ENCODE assay signal across 8 mouse cellular contexts in the genomic region with DNA sequence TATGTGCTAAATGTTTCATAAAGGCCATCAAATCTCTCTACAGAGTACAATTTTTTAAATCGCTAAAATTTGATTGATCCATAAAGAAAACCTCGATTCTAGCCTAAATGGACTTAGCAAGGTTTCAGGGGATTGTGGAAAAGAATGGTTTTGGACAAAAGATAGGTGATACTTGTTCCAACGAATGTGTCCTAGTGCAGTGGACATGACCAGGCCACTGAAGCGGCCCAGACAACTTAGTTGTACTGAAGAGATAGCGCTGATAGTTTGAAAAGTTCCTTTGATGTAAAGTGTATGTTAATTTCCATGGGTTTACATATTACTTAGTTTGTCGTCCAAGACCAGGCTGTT. TPM values are rescaled to one million over a fixed set of nuclear protein-coding genes. Genes with fewer than 3 reads are reported as not detected.
DNase-seq lines count a peak whose midpoint lies in the region; ATAC-seq and TF ChIP-seq lines count a peak whose summit lies in the region.

No protein-coding gene starts in this region.

- peak overlapping the region; percentile 74 for H3K4me2 ChIP-seq in embryonic facial prominence, embryonic 13.5 days
- H3K4me2 ChIP-seq in intestine, embryonic 16.5 days (ENCODE audit: low read depth, low read length) = peak overlapping the region; percentile 70
- H3K4me2 ChIP-seq in neural tube, embryonic 14.5 days (ENCODE audit: low read depth, low read length) = peak overlapping the region; percentile 74

- TF ChIP-seq CTCF in lung, adult 2 months (IDR thresholded peaks at IDR 0.05; ENCODE audit: insufficient read depth, low read length) = no peak

- TF ChIP-seq POLR2A in lung, adult 2 months (IDR thresholded peaks at IDR 0.05; ENCODE audit: borderline replicate concordance, extremely low read depth, low read depth, low read length) = no peak

- no peak for ATAC-seq in embryonic facial prominence, embryonic 13.5 days (ENCODE audit: insufficient number of reproducible peaks, insufficient read depth, low FRiP score, low TSS enrichment, low read depth)
- ATAC-seq in intestine, embryonic 16.5 days = no peak
- ATAC-seq in neural tube, embryonic 14.5 days (ENCODE audit: low read depth) = no peak
- ATAC-seq in megakaryocyte-erythroid progenitor cell, adult 5-6 weeks (replicated peaks; ENCODE audit: low FRiP score, low TSS enrichment, poor library complexity, severe bottlenecking) = no peak; the same call in 1 of the 2 replicates
- no peak for ATAC-seq in granulocyte monocyte progenitor cell, adult 5-6 weeks (replicated peaks; ENCODE audit: poor library complexity, severe bottlenecking)

- no peaks in the 10 kb centered on the region for H3K27me3 ChIP-seq in embryonic facial prominence, embryonic 13.5 days
- H3K27me3 ChIP-seq in intestine, embryonic 16.5 days (replicated peaks; ENCODE audit: control insufficient read depth, insufficient read depth, low read length) = no peaks in the 10 kb centered on the region
- H3K27me3 ChIP-seq in neural tube, embryonic 14.5 days (ENCODE audit: control insufficient read depth, insufficient read depth, low read length) = no peaks in the 10 kb centered on the region

- H3K9ac ChIP-seq in embryonic facial prominence, embryonic 13.5 days = peak overlapping the region; percentile 84
- peak overlapping the region; percentile 84 for H3K9ac ChIP-seq in intestine, embryonic 16.5 days (ENCODE audit: low read depth, low read length)
- H3K9ac ChIP-seq in neural tube, embryonic 14.5 days (replicated peaks; ENCODE audit: low read depth, low read length) = peak overlapping the region; percentile 64

- DNase-seq in lung, adult 2 months = no peak
- no peak for DNase-seq in lung, postnatal 36 days
- no peak for DNase-seq in layer of hippocampus, adult 8-10 months (ENCODE audit: low spot score in 2 of 2)

- H3K4me3 ChIP-seq in lung, adult 2 months (replicated peaks; ENCODE audit: extremely low read depth, low read depth, low read length) = peak overlapping the region; percentile 94
- H3K4me3 ChIP-seq in embryonic facial prominence, embryonic 13.5 days = peak overlapping the region; percentile 98
- peak overlapping the region; percentile 89 for H3K4me3 ChIP-seq in intestine, embryonic 16.5 days (ENCODE audit: low read length)
- H3K4me3 ChIP-seq in neural tube, embryonic 14.5 days (ENCODE audit: low read depth, low read length) = peak overlapping the region; percentile 95

- H3K27ac ChIP-seq in embryonic facial prominence, embryonic 13.5 days = no peak overlapping the region
- peak overlapping the region; percentile 88 for H3K27ac ChIP-seq in intestine, embryonic 16.5 days (ENCODE audit: low read length)
- H3K27ac ChIP-seq in neural tube, embryonic 14.5 days (ENCODE audit: low read depth, low read length) = no peak overlapping the region

- H3K4me1 ChIP-seq in lung, adult 2 months (ENCODE audit: control insufficient read depth, insufficient read depth, low read length) = peaks cover 3% of the 10 kb centered on the region
- peaks cover 18% of the 10 kb centered on the region for H3K4me1 ChIP-seq in embryonic facial prominence, embryonic 13.5 days
- peaks cover 3% of the 10 kb centered on the region; the same call in 1 of the 2 replicates for H3K4me1 ChIP-seq in intestine, embryonic 16.5 days (ENCODE audit: control insufficient read depth, insufficient read depth, low read length)
- peaks cover 27% of the 10 kb centered on the region for H3K4me1 ChIP-seq in neural tube, embryonic 14.5 days (ENCODE audit: control insufficient read depth, insufficient read depth, low read length)

- H3K9me3 ChIP-seq in embryonic facial prominence, embryonic 13.5 days = no peaks in the 10 kb centered on the region
- no peaks in the 10 kb centered on the region for H3K9me3 ChIP-seq in intestine, embryonic 16.5 days (ENCODE audit: control insufficient read depth, low read length)
- H3K9me3 ChIP-seq in neural tube, embryonic 14.5 days (ENCODE audit: control insufficient read depth, low read length) = no peaks in the 10 kb centered on the region

- no peaks in the 10 kb centered on the region for H3K36me3 ChIP-seq in embryonic facial prominence, embryonic 13.5 days
- H3K36me3 ChIP-seq in intestine, embryonic 16.5 days (ENCODE audit: control insufficient read depth, insufficient read depth, low read length) = no peaks in the 10 kb centered on the region
- no peaks in the 10 kb centered on the region for H3K36me3 ChIP-seq in neural tube, embryonic 14.5 days (ENCODE audit: control insufficient read depth, insufficient read depth, low read length)

- WGBS in lung, adult 2 months = 6% methylated on average over 6 of the region's 6 CpGs
- 11% methylated on average over 6 of the region's 6 CpGs for WGBS in embryonic facial prominence, embryonic 13.5 days
- 8% methylated on average over 6 of the region's 6 CpGs for WGBS in intestine, embryonic 16.5 days
- WGBS in neural tube, embryonic 14.5 days = 8% methylated on average over 6 of the region's 6 CpGs

RNA-seq across cellular contexts. Expression of gene Pign, which starts 0.7 kb away (rescaled TPM):
- polyA plus RNA-seq in lung, adult 2 months (2012; rRNA removed) = 16.5 and 27.6 TPM in 2 replicates
- polyA plus RNA-seq in embryonic facial prominence, embryonic 13.5 days (2015; fragmentation: Nextera tagmentation; extraction: Ambion mirVana) = 16.2 and 18.1 TPM in 2 replicates
- 9.5 and 9.6 TPM in 2 replicates for polyA plus RNA-seq in intestine, embryonic 16.5 days (2015; fragmentation: Nextera tagmentation; extraction: Ambion mirVana)
- 13.0 and 15.5 TPM in 2 replicates for polyA plus RNA-seq in neural tube, embryonic 14.5 days (2014; fragmentation: Nextera tagmentation; extraction: Ambion mirVana)
- total RNA-seq in megakaryocyte-erythroid progenitor cell, adult 5-6 weeks (2014; fragmentation: Nextera tagmentation) = 30.5 and 33.1 TPM in 2 replicates
- total RNA-seq in megakaryocyte-erythroid progenitor cell, adult 5-6 weeks (2017) = 34.3 and 35.5 TPM in 2 replicates
- 32.3 and 37.1 TPM in 2 replicates for total RNA-seq in granulocyte monocyte progenitor cell, adult 5-6 weeks (2014; fragmentation: Nextera tagmentation)
- 44.3 and 53.0 TPM in 2 replicates for total RNA-seq in granulocyte monocyte progenitor cell, adult 5-6 weeks (2017)
- 10 to 100 TPM; 17.5 to 27.9 (median 23.5) TPM for total RNA-seq in layer of hippocampus, adult 8-10 months (2022)

RNA-seq across cellular contexts. Expression of gene Relch, which starts 0.9 kb away (rescaled TPM):
- 21.0 and 21.1 TPM in 2 replicates for polyA plus RNA-seq in lung, adult 2 months (2012; rRNA removed)
- polyA plus RNA-seq in embryonic facial prominence, embryonic 13.5 days (2015; fragmentation: Nextera tagmentation; extraction: Ambion mirVana) = 28.5 and 30.1 TPM in 2 replicates
- polyA plus RNA-seq in intestine, embryonic 16.5 days (2015; fragmentation: Nextera tagmentation; extraction: Ambion mirVana) = 19.3 and 22.1 TPM in 2 replicates
- polyA plus RNA-seq in neural tube, embryonic 14.5 days (2014; fragmentation: Nextera tagmentation; extraction: Ambion mirVana) = 55.5 and 56.5 TPM in 2 replicates
- 36.8 and 43.3 TPM in 2 replicates for total RNA-seq in megakaryocyte-erythroid progenitor cell, adult 5-6 weeks (2014; fragmentation: Nextera tagmentation)
- total RNA-seq in megakaryocyte-erythroid progenitor cell, adult 5-6 weeks (2017) = 32.1 and 35.2 TPM in 2 replicates
- 43.4 and 62.6 TPM in 2 replicates for total RNA-seq in granulocyte monocyte progenitor cell, adult 5-6 weeks (2014; fragmentation: Nextera tagmentation)
- total RNA-seq in granulocyte monocyte progenitor cell, adult 5-6 weeks (2017) = 29.4 and 46.9 TPM in 2 replicates
- 10 to 100 TPM; 78.2 to 97.8 (median 88.8) TPM for total RNA-seq in layer of hippocampus, adult 8-10 months (2022)
